In genomic region chr9:73039222-73039945, GRCm38 (mm10) we compare ENCODE assay signal across 8 mouse cellular contexts. TPM values are rescaled to one million over a fixed set of nuclear protein-coding genes. Genes with fewer than 3 reads are reported as not detected.
DNase-seq lines count a peak whose midpoint lies in the region; ATAC-seq lines count a peak whose summit lies in the region.

No protein-coding gene starts in this region.

- no peaks in the 10 kb centered on the region for H3K36me3 ChIP-seq in intestine, embryonic 16.5 days (ENCODE audit: control insufficient read depth, insufficient read depth, low read length)

- under 1% methylated on average over 49 of the region's 49 CpGs for WGBS in intestine, embryonic 16.5 days

- peak overlapping the region; percentile 79 for H3K4me2 ChIP-seq in intestine, embryonic 16.5 days (ENCODE audit: low read depth, low read length)

- intact Hi-C loops in gastrocnemius, postnatal 36 days (cut with DNase I) = no loop called here
- intact Hi-C loops in left cerebral cortex, postnatal 25 days (cut with DNase I) = no loop called here

- ATAC-seq in intestine, embryonic 16.5 days = peak; percentile 91

- H3K4me1 ChIP-seq in intestine, embryonic 16.5 days (ENCODE audit: control insufficient read depth, insufficient read depth, low read length) = peaks cover 11% of the 10 kb centered on the region; the same call in 1 of the 2 replicates

- peak; percentile 87 for DNase-seq in adrenal gland, adult 8-10 months
- DNase-seq in embryo, embryonic 11.5 days (ENCODE audit: low read depth, low spot score) = peak; percentile 75
- DNase-seq in gastrocnemius, postnatal 36 days = peak; percentile 87
- peak; percentile 94 to 96 for DNase-seq in left cerebral cortex, postnatal 25 days (ENCODE audit: low spot score in 2 of 2)
- peak; percentile 92 for DNase-seq in mesoderm, embryonic 11.5 days (ENCODE audit: low read depth, low spot score)
- peak; percentile 92 for DNase-seq in right cerebral cortex, postnatal 25 days
- peak; percentile 88 to 91 for DNase-seq in urinary bladder, postnatal 36 days (ENCODE audit: low spot score in 2 of 2)

- no peaks in the 10 kb centered on the region for H3K27me3 ChIP-seq in intestine, embryonic 16.5 days (replicated peaks; ENCODE audit: control insufficient read depth, insufficient read depth, low read length)

- peak overlapping the region; percentile 90 for H3K9ac ChIP-seq in intestine, embryonic 16.5 days (ENCODE audit: low read depth, low read length)

- peak overlapping the region; percentile 77 for H3K27ac ChIP-seq in intestine, embryonic 16.5 days (ENCODE audit: low read length)

- peak overlapping the region; percentile 92 for H3K4me3 ChIP-seq in intestine, embryonic 16.5 days (ENCODE audit: low read length)

- H3K9me3 ChIP-seq in intestine, embryonic 16.5 days (ENCODE audit: control insufficient read depth, low read length) = no peaks in the 10 kb centered on the region

RNA-seq across cellular contexts. Expression of gene Pigb, which starts 0.8 kb away (rescaled TPM):
- 10 to 100 TPM; 15.5 to 26.6 (median 17.7) TPM for total RNA-seq in adrenal gland, adult 8-10 months (2022)
- 1 to 10 TPM; 3.2 to 4.3 TPM for total RNA-seq in gastrocnemius, postnatal 36 days (2021)
- 13.5 and 15.2 TPM in 2 replicates for polyA plus RNA-seq in intestine, embryonic 16.5 days (2015; fragmentation: Nextera tagmentation; extraction: Ambion mirVana)
- total RNA-seq in left cerebral cortex, postnatal 25 days (2021) = 10 to 100 TPM; 14.6 to 16.7 TPM

RNA-seq across cellular contexts. Expression of gene Rab27a, which starts 5.3 kb away (rescaled TPM):
- total RNA-seq in adrenal gland, adult 8-10 months (2022) = 10 to 100 TPM; 36.8 to 57.3 (median 48.1) TPM
- total RNA-seq in gastrocnemius, postnatal 36 days (2021) = 1 to 10 TPM; 1.4 to 1.8 TPM
- polyA plus RNA-seq in intestine, embryonic 16.5 days (2015; fragmentation: Nextera tagmentation; extraction: Ambion mirVana) = 9.0 TPM in 2 replicates
- total RNA-seq in left cerebral cortex, postnatal 25 days (2021) = 1 to 10 TPM; 4.9 to 8.1 TPM

RNA-seq across cellular contexts. Expression of gene Ccpg1, which starts 54.2 kb away (rescaled TPM):
- 100 to 1,000 TPM; 156 to 205 (median 185) TPM for total RNA-seq in adrenal gland, adult 8-10 months (2022)
- 10 to 100 TPM; 52.8 to 65.1 TPM for total RNA-seq in gastrocnemius, postnatal 36 days (2021)
- 23.5 and 24.4 TPM in 2 replicates for polyA plus RNA-seq in intestine, embryonic 16.5 days (2015; fragmentation: Nextera tagmentation; extraction: Ambion mirVana)
- total RNA-seq in left cerebral cortex, postnatal 25 days (2021) = 100 to 1,000 TPM; 111 to 123 TPM

RNA-seq across cellular contexts. Expression of gene Ccpg1os, which starts 54.2 kb away (rescaled TPM):
- total RNA-seq in adrenal gland, adult 8-10 months (2022) = 10 to 100 TPM; 16.0 to 21.4 (median 19.9) TPM
- 10 to 100 TPM in 1 of 2 experiments, 1 to 10 TPM in 1; 9.1 to 10.8 TPM for total RNA-seq in gastrocnemius, postnatal 36 days (2021)
- 10.4 and 11.3 TPM in 2 replicates for polyA plus RNA-seq in intestine, embryonic 16.5 days (2015; fragmentation: Nextera tagmentation; extraction: Ambion mirVana)
- total RNA-seq in left cerebral cortex, postnatal 25 days (2021) = 10 to 100 TPM in 1 of 2 experiments, 1 to 10 TPM in 1; 9.0 to 10.1 TPM

Comparison
In these comparisons a context has a peak if more than half of its experiments do, and no peak if none do; other contexts are left out.
1. Peak in every context shown above with its lines: DNase-seq, ATAC-seq, H3K4me3 ChIP-seq and H3K27ac ChIP-seq.
2. RNA of gene Rab27a, which starts 5.3 kb away (total RNA-seq): 36.8 to 57.3 TPM in adrenal gland, adult 8-10 months; 4.9 to 8.1 TPM in left cerebral cortex, postnatal 25 days and 1.4 to 1.8 TPM in gastrocnemius, postnatal 36 days; every median in the first group is over 4 times any median in the second.